ENCODE assay signal across 22 mouse cellular contexts in genomic region chr13:60136962-60137361, GRCm38 (mm10).
"Had no signal": no experiment of that assay in that cellular context is flagged by ENCODE, and none has a peak within 500 bp of the region (broad histone marks: within the 10 kb centered on the region; RNA-seq: fewer than 3 reads in every experiment).

No protein-coding gene starts in this region.

- H3K9me3 ChIP-seq: heart, embryonic 12.5 days; hindbrain, embryonic 13.5 days; hindbrain, embryonic 15.5 days; limb, embryonic 10.5 days; limb, embryonic 12.5 days; liver, embryonic 13.5 days; liver, embryonic 15.5 days had no signal

- ATAC-seq: hindbrain, postnatal 0 days; intestine, embryonic 16.5 days had no signal

- H3K9ac ChIP-seq: heart, embryonic 12.5 days; hindbrain, embryonic 13.5 days; hindbrain, embryonic 15.5 days; limb, embryonic 12.5 days; liver, embryonic 13.5 days; liver, embryonic 15.5 days had no signal

- H3K27me3 ChIP-seq: heart, embryonic 12.5 days; hindbrain, embryonic 15.5 days; liver, embryonic 13.5 days; liver, embryonic 15.5 days had no signal

- H3K4me3 ChIP-seq: heart, embryonic 12.5 days; hindbrain, embryonic 13.5 days; hindbrain, embryonic 15.5 days; layer of hippocampus, adult 2 months; left cerebral cortex, adult 2 months; limb, embryonic 10.5 days; limb, embryonic 12.5 days; liver, embryonic 13.5 days; liver, embryonic 15.5 days had no signal

- H3K4me1 ChIP-seq: heart, embryonic 12.5 days; hindbrain, embryonic 15.5 days; liver, embryonic 13.5 days; liver, embryonic 15.5 days had no signal

- DNase-seq: gastrocnemius, postnatal 14 days; gastrocnemius, postnatal 36 days; heart, adult 18-20 months; heart, postnatal 10 days; kidney, adult 11 months; kidney, adult 2 months; kidney, postnatal 10 days; kidney, postnatal 25 days; kidney, postnatal 4 days; liver; liver, embryonic 13.5 days had no signal

- H3K36me3 ChIP-seq: heart, embryonic 12.5 days; hindbrain, embryonic 13.5 days; hindbrain, embryonic 15.5 days; limb, embryonic 10.5 days; limb, embryonic 12.5 days; liver, embryonic 13.5 days; liver, embryonic 15.5 days had no signal

- H3K27ac ChIP-seq: hindbrain, embryonic 13.5 days; hindbrain, embryonic 15.5 days; hindbrain, postnatal 0 days; layer of hippocampus, adult 2 months; left cerebral cortex, adult 2 months; limb, embryonic 10.5 days; limb, embryonic 12.5 days; liver, embryonic 13.5 days; liver, embryonic 15.5 days had no signal

- H3K4me2 ChIP-seq: heart, embryonic 12.5 days; hindbrain, embryonic 13.5 days; hindbrain, embryonic 15.5 days; limb, embryonic 12.5 days; liver, embryonic 11.5 days; liver, embryonic 13.5 days; liver, embryonic 15.5 days had no signal
